Mouse (Mus musculus) limb, embryonic 14.5 days (tissue): ENCODE measurements around the gene Slc6a20a. TPM values are rescaled to one million over a fixed set of nuclear protein-coding genes. Genes with fewer than 3 reads are reported as not detected.
"Not testable (repeated sequence)": the region's sequence is repeated elsewhere in the genome, so short reads cannot be mapped to it uniquely, and the experiment has no call there.

Source experiments
- ATAC-seq: fragments of 200-750 bp; cut with Nextera tagmentation; 2 replicates; pipeline ENCODE4 v1.8.0; 2017; ENCODE audit warnings: low read depth, moderate number of reproducible peaks, moderate TSS enrichment; ENCODE audit not compliant: low FRiP score
- DNase-seq: peaks from one replicate; pipeline ENCODE4 v3.0.0-alpha.2; 2015; ENCODE audit warnings: low spot score
- H3K27ac ChIP-seq: fragments of 300-500 bp; sonication (generic); replicated peaks from 2 replicates; pipeline ENCODE4 v1.5.1; 2014; ENCODE audit warnings: low read depth, mild to moderate bottlenecking, low read length, moderate library complexity, mixed read lengths
- H3K27me3 ChIP-seq: fragments of 300-500 bp; sonication (generic); 2 replicates; pipeline ENCODE4 v1.6.1; 2014; ENCODE audit warnings: low read length, mixed read lengths; ENCODE audit not compliant: control insufficient read depth, insufficient read depth
- H3K36me3 ChIP-seq: fragments of 300-500 bp; sonication (generic); 2 replicates; pipeline ENCODE4 v1.6.1; 2014; ENCODE audit warnings: mild to moderate bottlenecking, low read length, moderate library complexity, mixed read lengths; ENCODE audit not compliant: control insufficient read depth, insufficient read depth
- H3K4me1 ChIP-seq: fragments of 300-500 bp; sonication (generic); 2 replicates; pipeline ENCODE4 v1.6.1; 2014; ENCODE audit warnings: antibody characterized with exemption, low read length, mixed read lengths; ENCODE audit not compliant: control insufficient read depth, insufficient read depth
- H3K4me2 ChIP-seq: fragments of 300-500 bp; sonication (generic); replicated peaks from 2 replicates; pipeline ENCODE4 v1.6.1; 2014; ENCODE audit warnings: low read depth, mild to moderate bottlenecking, low read length, moderate library complexity; ENCODE audit not compliant: severe bottlenecking
- H3K4me3 ChIP-seq: fragments of 300-500 bp; sonication (generic); replicated peaks from 2 replicates; pipeline ENCODE4 v1.5.1; 2014; ENCODE audit warnings: low read length
- H3K9ac ChIP-seq: fragments of 300-500 bp; sonication (generic); 2 replicates; pipeline ENCODE4 v1.6.1; 2014; ENCODE audit warnings: mild to moderate bottlenecking, low read depth, low read length, moderate library complexity; ENCODE audit not compliant: severe bottlenecking
- H3K9me3 ChIP-seq: fragments of 300-500 bp; sonication (generic); 2 replicates; pipeline ENCODE4 v1.6.1; 2016; ENCODE audit warnings: low read length; ENCODE audit not compliant: control insufficient read depth
- POLR2A ChIP-seq: fragments of 200-500 bp; IDR thresholded peaks from 2 replicates; pipeline ENCODE4 v1.8.0; 2012; ENCODE audit warnings: inconsistent platforms, mild to moderate bottlenecking, moderate library complexity, borderline replicate concordance; ENCODE audit not compliant: insufficient read depth, insufficient read length; ENCODE audit errors: extremely low read depth
- WGBS: fragments of 180-500 bp; shearing (Covaris S2); extraction: QIAGEN DNeasy Blood & Tissue Kit; methylation state at CpG from one replicate; pipeline ENCODE4 v1.1.7; 2014; 5-methylcytosine and 5-hydroxymethylcytosine counted together
- polyA plus RNA-seq, 2 experiments: library from polyadenylated mRNA; depleted of rRNA in 1 of 2; stranded (reverse) in 1 of 2; unstranded in 1 of 2; fragments of >200 nt; fragmentation: Nextera tagmentation in 1 of 2; extraction: Ambion mirVana in 1 of 2; gene quantifications; 2 replicates each; pipeline versions ENCODE4 v1.2.1 to v1.2.3; 2012 to 2014

Slc6a20a gene
- polyA plus RNA-seq, 2 experiments = 0.06 TPM; not detected in 1

DNA sequence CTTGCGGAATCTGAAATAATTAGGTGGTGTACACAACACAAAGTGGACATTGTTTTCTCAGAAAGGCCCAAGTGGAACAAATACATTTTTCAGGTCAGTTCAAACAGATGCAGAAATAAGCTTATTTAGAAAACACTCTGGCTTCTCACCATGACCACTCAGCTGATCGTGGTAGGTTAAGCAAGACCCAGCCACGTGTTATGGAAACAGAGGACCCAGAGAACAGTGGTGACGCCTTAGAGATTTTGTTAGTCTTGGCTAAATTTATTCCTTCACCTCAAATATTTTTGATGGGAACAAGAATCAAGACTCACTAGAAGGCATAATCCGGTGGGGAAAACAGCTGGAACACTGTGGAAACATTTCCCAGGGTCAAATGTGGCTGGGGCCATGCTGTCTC lies 7.5 kb upstream of the Slc6a20a start:
- no peaks in the 10 kb centered on the region for H3K36me3 ChIP-seq
- no peak for ATAC-seq
- DNase-seq = no peak
- H3K27me3 ChIP-seq = no peaks in the 10 kb centered on the region; the same call in 1 of the 2 replicates
- H3K9me3 ChIP-seq = no peaks in the 10 kb centered on the region
- H3K4me2 ChIP-seq = no peak overlapping the region
- no peak overlapping the region for H3K27ac ChIP-seq
- H3K4me1 ChIP-seq = no peaks in the 10 kb centered on the region
- TF ChIP-seq POLR2A = no peak
- 80% methylated on average over 5 of the region's 5 CpGs for WGBS
- no peak overlapping the region for H3K9ac ChIP-seq
- no peak overlapping the region for H3K4me3 ChIP-seq

DNA sequence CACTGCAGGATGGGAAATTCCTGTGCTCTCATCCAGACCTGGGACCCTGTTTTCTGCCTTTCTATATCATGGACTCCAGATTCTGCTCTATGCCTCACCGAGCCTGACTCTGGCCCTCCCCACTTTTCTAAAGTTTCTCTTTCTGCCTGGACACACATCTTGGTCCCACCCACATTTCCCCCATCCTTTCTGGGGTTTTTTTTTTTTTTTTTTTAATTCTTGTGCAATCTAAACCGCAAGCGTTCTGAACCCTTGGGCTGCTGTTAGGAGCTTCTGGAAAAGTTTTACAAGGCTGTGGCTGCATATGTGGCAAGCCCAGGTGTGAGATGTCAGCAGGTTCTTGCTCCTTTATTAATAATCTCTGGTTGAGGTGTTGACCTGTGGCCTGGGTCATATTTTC lies 5.0 kb upstream of the Slc6a20a start:
- WGBS = 39% methylated on average over 3 of the region's 3 CpGs
- DNase-seq (no peak), ATAC-seq (no peak)
- no peak for TF ChIP-seq POLR2A
- Histone ChIP-seq H3K27ac (no peak overlapping the region), H3K4me2 (no peak overlapping the region), H3K27me3 (peaks cover 20% of the 10 kb centered on the region), H3K4me3 (no peak overlapping the region), H3K9ac (no peak overlapping the region), H3K4me1 (0 out of 2 replicates have a peak, but pooled peaks cover 1% of the 10 kb centered on the region), H3K9me3 (no peaks in the 10 kb centered on the region), H3K36me3 (no peaks in the 10 kb centered on the region)

DNA sequence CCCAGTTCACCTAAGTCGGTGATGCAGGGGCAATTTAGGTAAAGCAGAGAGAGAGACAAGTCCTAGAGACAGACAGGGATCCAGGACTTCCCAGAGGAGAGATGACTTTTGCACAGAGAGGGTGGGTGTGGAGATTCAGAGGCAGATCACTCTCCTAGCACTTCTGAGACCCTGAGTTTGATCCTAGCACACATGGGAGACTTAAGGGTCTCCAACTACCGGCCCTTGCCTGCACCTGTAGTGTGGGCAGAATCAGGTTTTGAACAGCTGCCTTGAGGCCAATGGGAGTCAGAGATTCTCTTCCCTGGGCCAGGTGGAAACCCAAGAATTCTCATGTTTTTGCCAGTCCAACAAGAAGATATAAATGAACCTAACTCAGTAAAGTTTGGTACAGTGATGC lies 513 bp upstream of the Slc6a20a start:
- H3K9me3 ChIP-seq = no peaks in the 10 kb centered on the region
- H3K9ac ChIP-seq = 0 out of 2 replicates have a peak overlapping the region, but pooled peaks have one; percentile 40
- TF ChIP-seq POLR2A = no peak
- 18% methylated on average over 2 of the region's 2 CpGs for WGBS
- peaks cover 54% of the 10 kb centered on the region for H3K27me3 ChIP-seq
- H3K36me3 ChIP-seq = no peaks in the 10 kb centered on the region
- no peak overlapping the region for H3K27ac ChIP-seq
- no peak overlapping the region for H3K4me2 ChIP-seq
- H3K4me1 ChIP-seq = peaks cover 7% of the 10 kb centered on the region
- H3K4me3 ChIP-seq = peak overlapping the region; percentile 38; the same call in 1 of the 2 replicates
- no peak for DNase-seq
- no peak for ATAC-seq

DNA sequence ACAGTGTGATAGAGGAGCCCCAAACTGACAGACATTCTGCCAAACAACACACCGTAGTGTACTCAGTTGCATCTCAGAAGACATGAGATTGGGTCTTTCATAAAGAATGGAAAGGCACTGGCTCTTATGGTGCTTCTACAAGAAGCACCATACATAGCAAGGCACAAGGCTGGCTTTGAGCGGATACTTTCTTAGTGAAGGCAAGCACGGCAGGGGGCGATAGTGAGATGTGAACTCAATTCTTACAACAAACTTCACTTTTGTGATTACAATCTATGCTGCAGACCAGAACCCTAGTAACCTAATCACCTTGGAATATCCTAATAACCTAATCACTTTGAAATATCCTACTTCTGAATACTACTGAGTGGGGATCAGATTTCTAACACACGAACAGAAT lies 13.0 kb downstream of the Slc6a20a start:
- no peak for ATAC-seq
- H3K36me3 ChIP-seq = no peaks in the 10 kb centered on the region
- WGBS = 57% methylated on average over 5 of the region's 5 CpGs
- H3K9ac ChIP-seq = no peak overlapping the region
- no peaks in the 10 kb centered on the region for H3K27me3 ChIP-seq
- H3K9me3 ChIP-seq = no peaks in the 10 kb centered on the region
- H3K4me3 ChIP-seq = no peak overlapping the region
- no peak overlapping the region for H3K27ac ChIP-seq
- no peak for TF ChIP-seq POLR2A
- DNase-seq = peak; percentile 50
- no peak overlapping the region for H3K4me2 ChIP-seq
- H3K4me1 ChIP-seq = no peaks in the 10 kb centered on the region

DNA sequence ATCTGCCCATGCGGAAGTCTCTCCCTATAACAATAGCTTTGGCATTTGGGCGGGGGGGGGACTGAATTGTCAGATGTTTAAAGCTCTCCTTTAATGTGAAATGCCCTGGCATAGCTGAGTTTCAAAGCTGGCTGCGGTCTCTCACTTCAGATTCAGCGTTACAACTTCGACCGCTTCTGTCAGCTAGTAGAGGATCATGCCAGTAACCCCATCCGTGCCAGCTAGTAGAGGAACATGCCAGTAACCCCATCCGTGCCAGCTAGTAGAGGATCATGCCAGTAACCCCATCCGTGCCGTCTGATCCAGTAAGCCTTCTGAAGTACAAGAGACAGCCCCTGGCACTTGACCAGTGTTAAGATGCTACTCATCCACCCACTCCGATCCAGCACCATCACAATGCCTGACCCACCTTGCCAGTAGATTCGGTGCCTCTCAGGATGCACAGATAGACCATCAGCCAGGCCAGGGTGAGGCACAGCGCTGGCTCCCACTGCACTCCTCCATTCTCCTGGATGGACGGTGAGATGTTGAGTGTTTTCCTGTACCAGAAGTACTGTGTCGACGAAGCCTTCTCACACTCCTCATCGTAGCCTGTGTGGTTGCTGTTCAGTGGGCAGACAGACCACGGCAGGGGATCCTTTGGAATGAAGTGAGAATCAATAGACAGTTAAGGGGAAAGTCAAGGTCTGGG lies 18.6 kb downstream of the Slc6a20a start:
- not testable (repeated sequence) for ATAC-seq, H3K4me3 ChIP-seq, H3K27ac ChIP-seq, H3K36me3 ChIP-seq, H3K4me2 ChIP-seq, H3K9ac ChIP-seq, H3K27me3 ChIP-seq, H3K4me1 ChIP-seq, H3K9me3 ChIP-seq, DNase-seq
- 84% methylated on average over 16 of the region's 18 CpGs for WGBS
